Mouse (Mus musculus) C2C12 (cell line): ENCODE measurements around the gene Nfkbib.

Experiments used
- CEBPB ChIP-seq: IDR thresholded peaks from one replicate; pipeline ENCODE4 v1.6.1; 2011; ENCODE audit warnings: low read depth, mild to moderate bottlenecking, control low read depth, moderate library complexity
- CTCF ChIP-seq: IDR thresholded peaks from one replicate; pipeline ENCODE4 v1.5.1; 2011; ENCODE audit not compliant: control insufficient read depth, insufficient read depth, insufficient read length

- TF ChIP-seq CTCF (no peak), CEBPB (no peak)
Observed at GRCm38 (mm10) chr7:28806869-28807268, 39.6 kb upstream of the Nfkbib start.
